Mouse (Mus musculus) kidney, adult 8-10 months (tissue): ENCODE results near the gene Sema4f.

Source experiments
- DNase-seq, 2 experiments: peaks; one replicate each; pipeline ENCODE4 v3.0.0; 2022

Sema4f gene

GRCm38 (mm10) chr6:82913336-82914247 lies 26.0 kb downstream of the Sema4f start:
- no peak for DNase-seq

GRCm38 (mm10) chr6:82911303-82911702 lies 28.3 kb downstream of the Sema4f start:
- DNase-seq: no peak

GRCm38 (mm10) chr6:82909136-82909855 lies 30.3 kb downstream of the Sema4f start:
- DNase-seq: no peak

GRCm38 (mm10) chr6:82908034-82908433 lies 31.5 kb downstream of the Sema4f start:
- DNase-seq: no peak

- no peak for DNase-seq
These were observed 32.6 kb downstream of the Sema4f start for GRCm38 (mm10) chr6:82906985-82907384.

- DNase-seq: no peak
These were observed 37.0 kb downstream of the Sema4f start for GRCm38 (mm10) chr6:82902559-82902958.

GRCm38 (mm10) chr6:82898745-82899144 lies 40.8 kb downstream of the Sema4f start:
- DNase-seq: no peak

- DNase-seq: no peak
These were observed 41.3 kb downstream of the Sema4f start for GRCm38 (mm10) chr6:82898227-82898626.

- no peak for DNase-seq
These were observed 42.3 kb downstream of the Sema4f start for GRCm38 (mm10) chr6:82897311-82897710.

- no peak for DNase-seq
These were observed 46.2 kb downstream of the Sema4f start for GRCm38 (mm10) chr6:82893415-82893814.

GRCm38 (mm10) chr6:82892540-82892939 lies 47.0 kb downstream of the Sema4f start:
- peak in 1 of 2 experiments; percentile 28 for DNase-seq

- DNase-seq: no peak
These were observed 48.1 kb downstream of the Sema4f start for GRCm38 (mm10) chr6:82891488-82891887.

- no peak for DNase-seq
These were observed 53.2 kb downstream of the Sema4f start for GRCm38 (mm10) chr6:82886330-82886729.

GRCm38 (mm10) chr6:82885909-82886308 lies 53.7 kb downstream of the Sema4f start:
- no peak for DNase-seq

- no peak for DNase-seq
These were observed 54.1 kb downstream of the Sema4f start for GRCm38 (mm10) chr6:82885441-82885840.

GRCm38 (mm10) chr6:82884570-82884969 lies 55.0 kb downstream of the Sema4f start:
- DNase-seq: no peak

- DNase-seq: peak; percentile 8 to 50
These were observed 58.0 kb downstream of the Sema4f start for GRCm38 (mm10) chr6:82881485-82882096.

GRCm38 (mm10) chr6:82880807-82881206 lies 58.8 kb downstream of the Sema4f start:
- DNase-seq: no peak

- DNase-seq: peak in 1 of 2 experiments; percentile 7
These were observed 60.0 kb downstream of the Sema4f start for GRCm38 (mm10) chr6:82879463-82880089.

- DNase-seq: no peak
These were observed 64.0 kb downstream of the Sema4f start for GRCm38 (mm10) chr6:82875509-82875935.

- no peak for DNase-seq
These were observed 67.2 kb downstream of the Sema4f start for GRCm38 (mm10) chr6:82872332-82872707.

GRCm38 (mm10) chr6:82871632-82872331 lies 67.8 kb downstream of the Sema4f start:
- DNase-seq: no peak
